Mouse (Mus musculus): Measurements from ENCODE around the gene Lix1. TPM values are rescaled to one million over a fixed set of nuclear protein-coding genes. Genes with fewer than 3 reads are reported as not detected.

Gene Lix1
- polyA plus RNA-seq, 1 experiment from 2014 or later: 5.4 TPM

GRCm38 (mm10) chr17:17506677-17507076 lies 104.2 kb downstream of the Lix1 start:
- H3K9ac ChIP-seq: no peak overlapping the region
- H3K27me3 ChIP-seq (replicated peaks): no peaks in the 10 kb centered on the region
- H3K27ac ChIP-seq: no peak overlapping the region
- ATAC-seq (ENCODE audit: insufficient read depth, low FRiP score, low read depth): no peak
- H3K4me2 ChIP-seq: no peak overlapping the region
- 75% methylated on average over 10 of the region's 10 CpGs for WGBS
- no peak overlapping the region for H3K4me3 ChIP-seq (replicated peaks)
- H3K4me1 ChIP-seq: no peaks in the 10 kb centered on the region
- no peaks in the 10 kb centered on the region for H3K36me3 ChIP-seq
- no peaks in the 10 kb centered on the region for H3K9me3 ChIP-seq

Other genes with a start within 250 kb of the Lix1 start
- 24.1 and 27.6 TPM in 2 replicates for gene Riok2, start 28.4 kb upstream of the Lix1 start, polyA plus RNA-seq (2015; fragmentation: Nextera tagmentation; extraction: Ambion mirVana)
- gene Lnpep, start 222.4 kb downstream of the Lix1 start, polyA plus RNA-seq (2015; fragmentation: Nextera tagmentation; extraction: Ambion mirVana): 8.9 and 9.2 TPM in 2 replicates